Mouse (Mus musculus): ENCODE results near the gene Tex13c2.

DNA sequence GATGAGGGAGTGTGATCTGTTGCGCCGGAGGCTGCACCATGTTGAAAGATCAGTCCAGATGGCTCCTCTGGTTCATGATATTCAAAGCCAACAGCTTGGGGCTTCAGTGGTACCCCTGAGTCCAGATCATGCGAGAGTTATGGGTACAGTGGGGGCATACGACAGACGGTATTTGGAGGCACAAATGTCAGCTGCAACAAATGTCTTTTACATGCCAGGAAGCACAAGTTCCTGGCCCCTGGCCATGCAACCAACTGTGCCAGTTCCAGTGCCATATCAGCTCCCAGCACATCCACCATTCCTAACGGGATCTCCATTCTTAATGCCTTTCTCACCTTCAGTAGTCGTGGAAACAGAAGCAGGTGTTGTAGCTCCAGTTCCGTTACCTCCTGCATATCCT lies 845 bp downstream of the Tex13c2 start:
- TF ChIP-seq CTCF (IDR thresholded peaks at IDR 0.05; ENCODE audit: borderline replicate concordance, insufficient read depth, low read length) (no peak), POLR2A (IDR thresholded peaks at IDR 0.05; ENCODE audit: low read depth, low read length) (no peak)

Data from embryonic fibroblast, embryonic 13.5 days (primary cell).